Mouse (Mus musculus): ENCODE measurements around the gene Rars2. TPM values are rescaled to one million over a fixed set of nuclear protein-coding genes. Genes with fewer than 3 reads are reported as not detected.
"Not testable (repeated sequence)": the region's sequence is repeated elsewhere in the genome, so short reads cannot be mapped to it uniquely, and the experiment has no call there.

The Rars2 gene
- total RNA-seq (2021), result 10 to 100 TPM; 26.5 to 27.6 TPM
- long read RNA-seq, transcript Rars2-201 (20 exons, 1,868 nt), result major isoform, 16 of 28 reads
- long read RNA-seq, partial matches to known transcripts, result 7 of 28 reads
- long read RNA-seq, other reads (novel, unspliced or antisense), result 5 of 28 reads

- DNase-seq (ENCODE audit: low spot score in 2 of 2), result peak; percentile 89 to 95
Observed at GRCm38 (mm10) chr4:34614630-34615094, at the start of gene Rars2, which contains the start of gene Orc3. TSS of gene Rars2 (plus strand) at chr4:34614957. TSS of gene Orc3 (minus strand) at chr4:34614944.

GRCm38 (mm10) chr4:34566226-34566625 lies 48.5 kb upstream of the Rars2 start:
- DNase-seq (ENCODE audit: low spot score in 2 of 2), result no peak

GRCm38 (mm10) chr4:34572876-34573275 lies 41.9 kb upstream of the Rars2 start:
- peak in 1 of 2 experiments; percentile 30 for DNase-seq (ENCODE audit: low spot score in 2 of 2)

GRCm38 (mm10) chr4:34577028-34577427 lies 37.7 kb upstream of the Rars2 start:
- no peak for DNase-seq (ENCODE audit: low spot score in 2 of 2)

- no peak for DNase-seq (ENCODE audit: low spot score in 2 of 2)
Observed at GRCm38 (mm10) chr4:34579215-34579614, 35.5 kb upstream of the Rars2 start.

GRCm38 (mm10) chr4:34581489-34581888 lies 33.3 kb upstream of the Rars2 start:
- not testable (repeated sequence) for DNase-seq (ENCODE audit: low spot score in 2 of 2)

- peak in 1 of 2 experiments; percentile 24 for DNase-seq (ENCODE audit: low spot score in 2 of 2)
Observed at GRCm38 (mm10) chr4:34581990-34582389, 32.8 kb upstream of the Rars2 start.

- DNase-seq (ENCODE audit: low spot score in 2 of 2), result no peak
Observed at GRCm38 (mm10) chr4:34582476-34582875, 32.3 kb upstream of the Rars2 start.

- DNase-seq (ENCODE audit: low spot score in 2 of 2), result no peak
Observed at GRCm38 (mm10) chr4:34583427-34583826, 31.3 kb upstream of the Rars2 start.

GRCm38 (mm10) chr4:34584871-34585607 lies 29.7 kb upstream of the Rars2 start:
- DNase-seq (ENCODE audit: low spot score in 2 of 2), result no peak

GRCm38 (mm10) chr4:34603123-34603522 lies 11.6 kb upstream of the Rars2 start:
- DNase-seq (ENCODE audit: low spot score in 2 of 2), result no peak

- no peak for DNase-seq (ENCODE audit: low spot score in 2 of 2)
Observed at GRCm38 (mm10) chr4:34606658-34607057, 8.1 kb upstream of the Rars2 start.

GRCm38 (mm10) chr4:34613571-34614145 lies 1.1 kb upstream of the Rars2 start:
- DNase-seq (ENCODE audit: low spot score in 2 of 2), result no peak

- DNase-seq (ENCODE audit: low spot score in 2 of 2), result no peak
Observed at GRCm38 (mm10) chr4:34615303-34615702, 546 bp downstream of the Rars2 start.

GRCm38 (mm10) chr4:34616146-34616545 lies 1.4 kb downstream of the Rars2 start:
- DNase-seq (ENCODE audit: low spot score in 2 of 2), result no peak

- DNase-seq (ENCODE audit: low spot score in 2 of 2), result no peak
Observed at GRCm38 (mm10) chr4:34625556-34625955, 10.8 kb downstream of the Rars2 start.

- no peak for DNase-seq (ENCODE audit: low spot score in 2 of 2)
Observed at GRCm38 (mm10) chr4:34626401-34626800, 11.6 kb downstream of the Rars2 start.

GRCm38 (mm10) chr4:34629956-34630355 lies 15.2 kb downstream of the Rars2 start:
- DNase-seq (ENCODE audit: low spot score in 2 of 2), result no peak

GRCm38 (mm10) chr4:34634129-34634528 lies 19.4 kb downstream of the Rars2 start:
- DNase-seq (ENCODE audit: low spot score in 2 of 2), result no peak

- DNase-seq (ENCODE audit: low spot score in 2 of 2), result no peak
Observed at GRCm38 (mm10) chr4:34636036-34636435, 21.3 kb downstream of the Rars2 start.

- no peak for DNase-seq (ENCODE audit: low spot score in 2 of 2)
Observed at GRCm38 (mm10) chr4:34637386-34637785, 22.6 kb downstream of the Rars2 start.

GRCm38 (mm10) chr4:34637851-34638250 lies 23.1 kb downstream of the Rars2 start:
- DNase-seq (ENCODE audit: low spot score in 2 of 2), result peak in 1 of 2 experiments; percentile 61

Measured in layer of hippocampus, adult 18-20 months (tissue).